Mouse (Mus musculus) bone marrow macrophage, adult 2 months (primary cell): ENCODE results near the gene Pon3.

ENCODE experiments used
- CTCF ChIP-seq: IDR thresholded peaks from 2 replicates; pipeline ENCODE4 v1.5.1; 2012; ENCODE audit warnings: low read depth, mild to moderate bottlenecking, low read length, moderate library complexity
- POLR2A ChIP-seq: IDR thresholded peaks from 2 replicates; pipeline ENCODE4 v1.6.1; 2012; ENCODE audit warnings: mild to moderate bottlenecking, low read depth, low read length, borderline replicate concordance

DNA sequence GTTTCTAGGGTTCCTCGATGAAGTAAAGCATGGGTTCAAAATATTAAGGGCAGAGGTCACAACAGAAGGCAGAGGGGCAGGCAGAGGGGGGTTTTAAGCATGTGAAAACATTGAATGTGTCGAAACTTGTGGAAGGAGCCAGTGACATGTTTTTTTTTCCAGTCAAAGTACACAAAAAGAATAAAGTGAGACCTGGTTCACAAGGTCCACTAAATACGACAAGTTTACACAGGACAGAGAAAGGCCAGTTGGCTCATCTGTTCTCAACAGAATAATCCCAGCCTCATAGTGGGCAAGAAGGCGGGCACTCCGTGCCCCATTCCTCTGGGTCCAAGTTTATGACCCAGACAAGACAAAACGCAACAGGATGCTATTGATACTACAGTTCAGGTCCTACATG is 67.1 kb downstream of the Pon3 start:
- TF ChIP-seq CTCF (no peak), POLR2A (no peak)
